ENCODE assay signal across 12 mouse cellular contexts in genomic region chr17:84385696-84386095, GRCm38 (mm10).
DNase-seq lines count a peak whose midpoint lies in the region; ATAC-seq and TF ChIP-seq lines count a peak whose summit lies in the region.
"Had no signal": no experiment of that assay in that cellular context is flagged by ENCODE, and none has a peak within 500 bp of the region (broad histone marks: within the 10 kb centered on the region; RNA-seq: fewer than 3 reads in every experiment).

No protein-coding gene starts in this region.

- H3K27ac ChIP-seq in heart, postnatal 0 days (ENCODE audit: low read depth), result no peak overlapping the region
- H3K27ac ChIP-seq in MEL (ENCODE audit: control insufficient read depth, low read depth, low read length), result no peak overlapping the region
- H3K27ac ChIP-seq: embryonic facial prominence, embryonic 12.5 days; heart, embryonic 15.5 days had no signal

- ATAC-seq in heart, postnatal 0 days (ENCODE audit: insufficient read depth, low read depth), result no peak; the same call in 1 of the 2 replicates

- 0 out of 2 replicates have a peak, but pooled peaks cover 4% of the 10 kb centered on the region for H3K9me3 ChIP-seq in heart, postnatal 0 days (replicated peaks; ENCODE audit: control insufficient read depth, low read length)
- H3K9me3 ChIP-seq in MEL (replicated peaks; ENCODE audit: insufficient read depth, low read length), result no peaks in the 10 kb centered on the region
- H3K9me3 ChIP-seq: embryonic facial prominence, embryonic 12.5 days; heart, embryonic 15.5 days had no signal

- H3K79me2 ChIP-seq in MEL (ENCODE audit: control insufficient read depth, insufficient read depth, low read length, poor library complexity), result no peaks in the 10 kb centered on the region

- no peak overlapping the region for H3K4me3 ChIP-seq in heart, postnatal 0 days (ENCODE audit: low read depth, low read length)
- H3K4me3 ChIP-seq in MEL (ENCODE audit: control insufficient read depth in 1 of 2, insufficient read depth in 1 of 2, low read depth in 2 of 2, low read length in 2 of 2), result no peak overlapping the region
- H3K4me3 ChIP-seq: embryonic facial prominence, embryonic 12.5 days; heart, embryonic 15.5 days had no signal

- WGBS in heart, postnatal 0 days, result 80% methylated on average over 6 of the region's 6 CpGs

- no peaks in the 10 kb centered on the region for H3K4me1 ChIP-seq in heart, postnatal 0 days (ENCODE audit: control insufficient read depth, insufficient read depth)
- H3K4me1 ChIP-seq in MEL (ENCODE audit: control insufficient read depth in 1 of 2, insufficient read depth in 2 of 2, low read length in 2 of 2), result no peaks in the 10 kb centered on the region
- H3K4me1 ChIP-seq: embryonic facial prominence, embryonic 12.5 days; heart, embryonic 15.5 days had no signal

- H3K36me3 ChIP-seq in heart, postnatal 0 days (replicated peaks; ENCODE audit: control insufficient read depth, insufficient read depth, low read length), result peaks cover 33% of the 10 kb centered on the region
- H3K36me3 ChIP-seq in MEL (ENCODE audit: control insufficient read depth in 1 of 2, insufficient read depth in 2 of 2, low read length in 2 of 2), result peaks cover 0 to 15% of the 10 kb centered on the region in 2 experiments; a peak in 2 of 4 replicates

- intact Hi-C loops in heart, postnatal 36 days (cut with DNase I), result loop anchor here (2.0 to 5.0 kb wide), 7 partner anchors 119 to 513 kb away; no protein-coding TSS in a partner anchor
- intact Hi-C loops in left cerebral cortex, postnatal 36 days (cut with DNase I), result loop anchor here (2.0 to 10.0 kb wide), 4 partner anchors 271 to 511 kb away; no protein-coding TSS in a partner anchor

- TF ChIP-seq CTCF in heart, postnatal 0 days (IDR thresholded peaks at IDR 0.05; ENCODE audit: low read depth), result peak; percentile 79
- TF ChIP-seq CTCF in MEL (IDR thresholded peaks at IDR 0.05 in 2 of 3, conservative IDR thresholded peaks at IDR 0.05 in 1 of 3; ENCODE audit: control insufficient read depth in 1 of 3, insufficient read depth in 1 of 3, low read depth in 2 of 3, low read length in 3 of 3, poor library complexity in 1 of 3, severe bottlenecking in 1 of 3), result peak in 2 of 3 experiments; percentile 29 to 62; a peak in 3 of 6 replicates

- H3K4me2 ChIP-seq in heart, postnatal 0 days (ENCODE audit: low read depth, low read length), result no peak overlapping the region
- H3K4me2 ChIP-seq: embryonic facial prominence, embryonic 12.5 days; heart, embryonic 15.5 days had no signal

- no peak for TF ChIP-seq POLR2A in MEL (IDR thresholded peaks at IDR 0.05; ENCODE audit: control insufficient read depth in 1 of 2, insufficient read depth in 1 of 2, low read depth in 1 of 2, low read length in 2 of 2, poor library complexity in 1 of 2)

- TF ChIP-seq EP300 in heart, postnatal 0 days (IDR thresholded peaks at IDR 0.05; ENCODE audit: low read depth), result no peak
- no peak for TF ChIP-seq EP300 in MEL (IDR thresholded peaks at IDR 0.05; ENCODE audit: low read depth in 1 of 2, low read length in 2 of 2)

- TF ChIP-seq RAD21 in MEL (IDR thresholded peaks at IDR 0.05; ENCODE audit: low read depth, low read length), result peak; percentile 58

- no peaks in the 10 kb centered on the region for H3K27me3 ChIP-seq in heart, postnatal 0 days (ENCODE audit: control insufficient read depth, insufficient read depth, low read length)
- H3K27me3 ChIP-seq in MEL (ENCODE audit: control insufficient read depth in 1 of 2, insufficient read depth in 2 of 2, low read length in 2 of 2), result no peaks in the 10 kb centered on the region
- H3K27me3 ChIP-seq: embryonic facial prominence, embryonic 12.5 days; heart, embryonic 15.5 days had no signal

- DNase-seq in heart, postnatal 0 days (ENCODE audit: low spot score), result peak; percentile 62
- DNase-seq in heart, postnatal 36 days, result no peak
- DNase-seq in 416B (ENCODE audit: low read depth) (peak; percentile 55), MEL (ENCODE audit: low read depth, low spot score) (peak; percentile 26)
- DNase-seq in induced T-regulatory cell, adult 2 months (ENCODE audit: low read depth), result peak; percentile 67
- no peak for DNase-seq in left cerebral cortex, postnatal 36 days (ENCODE audit: low spot score in 2 of 2)
- no peak for DNase-seq in adrenal gland, postnatal 25 days
- DNase-seq in gastrocnemius, adult 18-20 months (ENCODE audit: low spot score), result no peak
- DNase-seq: layer of hippocampus, postnatal 36 days; right cerebral cortex, postnatal 4 days had no signal

- no peak overlapping the region for H3K9ac ChIP-seq in heart, postnatal 0 days (replicated peaks; ENCODE audit: low read depth, low read length)
- H3K9ac ChIP-seq in MEL (ENCODE audit: control insufficient read depth, low read depth, low read length, poor library complexity, severe bottlenecking), result no peak overlapping the region
- H3K9ac ChIP-seq: embryonic facial prominence, embryonic 12.5 days; heart, embryonic 15.5 days had no signal

TF ChIP-seq in MEL, 35 proteins besides CTCF, POLR2A, EP300 and RAD21:
- TF ChIP-seq ZC3H11A (IDR thresholded peaks at IDR 0.05; ENCODE audit: low read depth, low read length) (peak; percentile 45), USF2 (IDR thresholded peaks at IDR 0.05; ENCODE audit: borderline replicate concordance in 1 of 2, insufficient read depth in 1 of 2, low read depth in 1 of 2, low read length in 2 of 2) (no peak), SMC3 (IDR thresholded peaks at IDR 0.05; ENCODE audit: low read depth, low read length) (peak; percentile 46)

Comparison
In these comparisons a context has a peak if more than half of its experiments do, and no peak if none do; other contexts are left out.
1. DNase-seq: peak in heart, postnatal 0 days (single experiment), 416B (single experiment), MEL (single experiment) and induced T-regulatory cell, adult 2 months (single experiment); none in heart, postnatal 36 days (0 of 2), left cerebral cortex, postnatal 36 days (0 of 2), adrenal gland, postnatal 25 days (single experiment) and gastrocnemius, adult 18-20 months (single experiment).